In genomic region chr10:108024227-108024626, GRCm38 (mm10) we compare ENCODE assay signal across 26 mouse cellular contexts.
DNase-seq lines count a peak whose midpoint lies in the region; ATAC-seq and TF ChIP-seq lines count a peak whose summit lies in the region.
"Had no signal": no experiment of that assay in that cellular context is flagged by ENCODE, and none has a peak within 500 bp of the region (broad histone marks: within the 10 kb centered on the region; RNA-seq: fewer than 3 reads in every experiment).

No protein-coding gene starts in this region.

- H3K4me3 ChIP-seq in heart, embryonic 10.5 days, result no peak overlapping the region
- no peak overlapping the region for H3K4me3 ChIP-seq in heart, embryonic 13.5 days
- H3K4me3 ChIP-seq in heart, embryonic 16.5 days (ENCODE audit: low read length), result no peak overlapping the region
- no peak overlapping the region for H3K4me3 ChIP-seq in testis, adult 2 months (ENCODE audit: control insufficient read depth, low read depth, low read length)
- H3K4me3 ChIP-seq: embryonic facial prominence, embryonic 12.5 days; embryonic facial prominence, embryonic 15.5 days; gastrocnemius, adult 2 months; hindbrain, embryonic 10.5 days; hindbrain, embryonic 13.5 days; intestine, embryonic 15.5 days had no signal

- no peaks in the 10 kb centered on the region for H3K4me1 ChIP-seq in heart, embryonic 10.5 days
- H3K4me1 ChIP-seq in heart, embryonic 13.5 days, result peaks cover 9% of the 10 kb centered on the region; the same call in 1 of the 2 replicates
- no peaks in the 10 kb centered on the region for H3K4me1 ChIP-seq in heart, embryonic 16.5 days (ENCODE audit: control insufficient read depth, insufficient read depth, low read length)
- no peaks in the 10 kb centered on the region for H3K4me1 ChIP-seq in testis, adult 2 months (ENCODE audit: control insufficient read depth, insufficient read depth, low read length)
- H3K4me1 ChIP-seq: embryonic facial prominence, embryonic 12.5 days; embryonic facial prominence, embryonic 15.5 days; hindbrain, embryonic 10.5 days; hindbrain, embryonic 13.5 days; intestine, embryonic 15.5 days had no signal

- ATAC-seq in heart, embryonic 13.5 days (ENCODE audit: extremely low read depth, insufficient number of reproducible peaks, low FRiP score, low TSS enrichment), result no peak
- peak; percentile 32; the same call in 1 of the 2 replicates for ATAC-seq in heart, embryonic 16.5 days (replicated peaks; ENCODE audit: extremely low read depth, insufficient read depth, low FRiP score)
- ATAC-seq: forebrain, embryonic 14.5 days; forebrain, postnatal 0 days; hindbrain, embryonic 16.5 days; intestine, embryonic 15.5 days; Patski had no signal

- H3K4me2 ChIP-seq in heart, embryonic 13.5 days, result no peak overlapping the region
- H3K4me2 ChIP-seq in heart, embryonic 16.5 days (ENCODE audit: low read depth, low read length), result no peak overlapping the region
- H3K4me2 ChIP-seq: embryonic facial prominence, embryonic 12.5 days; embryonic facial prominence, embryonic 15.5 days; hindbrain, embryonic 13.5 days; intestine, embryonic 15.5 days had no signal

- no peak for TF ChIP-seq CTCF in testis, adult 2 months (IDR thresholded peaks at IDR 0.05; ENCODE audit: control insufficient read depth, insufficient read depth, insufficient replicate concordance, low read depth, low read length)

- no peaks in the 10 kb centered on the region for H3K9me3 ChIP-seq in heart, embryonic 10.5 days
- peaks cover 3% of the 10 kb centered on the region; the same call in 1 of the 2 replicates for H3K9me3 ChIP-seq in heart, embryonic 13.5 days
- peaks cover 3% of the 10 kb centered on the region; the same call in 1 of the 2 replicates for H3K9me3 ChIP-seq in heart, embryonic 16.5 days (replicated peaks; ENCODE audit: control insufficient read depth, low read length)
- H3K9me3 ChIP-seq: embryonic facial prominence, embryonic 12.5 days; embryonic facial prominence, embryonic 15.5 days; hindbrain, embryonic 10.5 days; hindbrain, embryonic 13.5 days; intestine, embryonic 15.5 days had no signal

- H3K9ac ChIP-seq in heart, embryonic 13.5 days, result no peak overlapping the region
- no peak overlapping the region for H3K9ac ChIP-seq in heart, embryonic 16.5 days (ENCODE audit: low read length)
- H3K9ac ChIP-seq: embryonic facial prominence, embryonic 12.5 days; embryonic facial prominence, embryonic 15.5 days; forebrain, postnatal 0 days; hindbrain, embryonic 13.5 days; intestine, embryonic 15.5 days had no signal

- no peaks in the 10 kb centered on the region for H3K36me3 ChIP-seq in heart, embryonic 10.5 days
- H3K36me3 ChIP-seq in heart, embryonic 13.5 days, result no peaks in the 10 kb centered on the region
- no peaks in the 10 kb centered on the region for H3K36me3 ChIP-seq in heart, embryonic 16.5 days (ENCODE audit: control insufficient read depth, insufficient read depth)
- no peaks in the 10 kb centered on the region for H3K36me3 ChIP-seq in testis, adult 2 months (ENCODE audit: control insufficient read depth, insufficient read depth, low read length)
- H3K36me3 ChIP-seq: embryonic facial prominence, embryonic 12.5 days; embryonic facial prominence, embryonic 15.5 days; hindbrain, embryonic 10.5 days; hindbrain, embryonic 13.5 days; intestine, embryonic 15.5 days had no signal

- H3K27ac ChIP-seq in heart, embryonic 10.5 days, result no peak overlapping the region
- peak overlapping the region; percentile 66 for H3K27ac ChIP-seq in heart, embryonic 13.5 days (replicated peaks)
- H3K27ac ChIP-seq in heart, embryonic 16.5 days (ENCODE audit: low read length), result no peak overlapping the region; the same call in 1 of the 2 replicates
- peak overlapping the region; percentile 40; the same call in 1 of the 2 replicates for H3K27ac ChIP-seq in testis, adult 2 months (ENCODE audit: control insufficient read depth, insufficient read depth, low read depth, low read length)
- H3K27ac ChIP-seq: embryonic facial prominence, embryonic 12.5 days; embryonic facial prominence, embryonic 15.5 days; gastrocnemius, adult 2 months; hindbrain, embryonic 10.5 days; hindbrain, embryonic 13.5 days; intestine, embryonic 15.5 days had no signal

- H3K27me3 ChIP-seq in heart, embryonic 10.5 days (ENCODE audit: insufficient read depth, poor library complexity, severe bottlenecking), result no peaks in the 10 kb centered on the region
- H3K27me3 ChIP-seq in heart, embryonic 13.5 days (replicated peaks), result no peaks in the 10 kb centered on the region
- H3K27me3 ChIP-seq in heart, embryonic 16.5 days (ENCODE audit: control insufficient read depth, insufficient read depth, low read length), result no peaks in the 10 kb centered on the region
- no peaks in the 10 kb centered on the region for H3K27me3 ChIP-seq in testis, adult 2 months (ENCODE audit: control insufficient read depth, insufficient read depth, low read length)
- H3K27me3 ChIP-seq: embryonic facial prominence, embryonic 12.5 days; embryonic facial prominence, embryonic 15.5 days; hindbrain, embryonic 13.5 days; intestine, embryonic 15.5 days; Patski had no signal

- DNase-seq in heart, embryonic 10.5 days (ENCODE audit: low spot score), result peak; percentile 76
- DNase-seq in heart, adult 11 months, result no peak
- DNase-seq in heart, adult 9 months (ENCODE audit: low spot score in 2 of 2), result no peak
- no peak for DNase-seq in heart, adult 8-10 months (ENCODE audit: low spot score)
- DNase-seq in testis, postnatal 10 days (ENCODE audit: low spot score), result no peak
- DNase-seq: adrenal gland, postnatal 10 days; adrenal gland, postnatal 36 days; cerebellum, adult 2 months; cerebellum, adult 9-11 months; cerebellum, postnatal 25 days; forebrain, postnatal 0 days; gastrocnemius, adult 2 months; gastrocnemius, postnatal 14 days; kidney, adult 11 months; kidney, adult 8-10 months had no signal

- 35% methylated on average over 6 of the region's 6 CpGs for WGBS in heart, embryonic 10.5 days
- WGBS in heart, embryonic 13.5 days, result 34% methylated on average over 6 of the region's 6 CpGs
- WGBS in heart, embryonic 16.5 days, result 37% methylated on average over 6 of the region's 6 CpGs

- no peak for TF ChIP-seq POLR2A in testis, adult 2 months (IDR thresholded peaks at IDR 0.05; ENCODE audit: control insufficient read depth, low read depth, low read length)

Comparison
In these comparisons a context has a peak if more than half of its experiments do, and no peak if none do; other contexts are left out.
1. H3K27ac ChIP-seq: peak in heart, embryonic 13.5 days (single experiment) and testis, adult 2 months (single experiment); none in heart, embryonic 10.5 days (single experiment) and heart, embryonic 16.5 days (single experiment).